Mouse (Mus musculus) limb, embryonic 10.5 days (tissue): Measurements from ENCODE around the gene Chkb. TPM values are rescaled to one million over a fixed set of nuclear protein-coding genes. Genes with fewer than 3 reads are reported as not detected.
A peak's percentile ranks its signal among the peaks of the same experiment; 100 is the strongest.

ENCODE experiments used
- DNase-seq: peaks from one replicate; pipeline ENCODE4 v3.0.0-alpha.2; 2017; ENCODE audit warnings: low spot score
- H3K27ac ChIP-seq: fragments of 300-500 bp; sonication (generic); 2 replicates; pipeline ENCODE4 v1.5.1; 2016; ENCODE audit warnings: mild to moderate bottlenecking
- H3K27me3 ChIP-seq: fragments of 300-500 bp; sonication (generic); 2 replicates; pipeline ENCODE4 v1.6.1; 2016; ENCODE audit warnings: low read depth, mild to moderate bottlenecking; ENCODE audit not compliant: poor library complexity, severe bottlenecking
- H3K36me3 ChIP-seq: fragments of 300-500 bp; sonication (generic); 2 replicates; pipeline ENCODE4 v1.6.1; 2016; ENCODE audit warnings: mild to moderate bottlenecking, moderate library complexity
- H3K4me1 ChIP-seq: fragments of 300-500 bp; sonication (generic); 2 replicates; pipeline ENCODE4 v1.6.1; 2016
- H3K4me3 ChIP-seq: fragments of 300-500 bp; sonication (generic); 2 replicates; pipeline ENCODE4 v1.5.1; 2016; ENCODE audit warnings: mild to moderate bottlenecking, moderate library complexity
- H3K9me3 ChIP-seq: fragments of 300-500 bp; sonication (generic); replicated peaks from 2 replicates; pipeline ENCODE4 v1.6.1; 2016; ENCODE audit warnings: mild to moderate bottlenecking
- WGBS: fragments of 180-500 bp; shearing (Covaris S2); methylation state at CpG from one replicate; pipeline ENCODE4 v1.1.7; 2016; 5-methylcytosine and 5-hydroxymethylcytosine counted together
- polyA plus RNA-seq: library from polyadenylated mRNA; unstranded; fragments of >200 nt; fragmentation: Nextera tagmentation; extraction: Ambion mirVana; gene quantifications from 2 replicates; pipeline ENCODE4 v1.2.1, GENCODE M21; 2016

Chkb gene
- polyA plus RNA-seq, 1 experiment from 2014 or later = 41.9 TPM

- no peak for DNase-seq
- Histone ChIP-seq H3K4me1 (no peaks in the 10 kb centered on the region), H3K4me3 (no peak overlapping the region), H3K9me3 (no peaks in the 10 kb centered on the region), H3K27me3 (no peaks in the 10 kb centered on the region), H3K36me3 (peaks cover 14% of the 10 kb centered on the region), H3K27ac (no peak overlapping the region)
- 88% methylated on average over 8 of the region's 8 CpGs for WGBS
Measured at GRCm38 (mm10) chr15:89415282-89415681, 14.4 kb downstream of the Chkb start.

GRCm38 (mm10) chr15:89410118-89410517, 19.6 kb downstream of the Chkb start, which contains the start of gene Syce3:
Gene Syce3, minus strand, starts transcription at chr15:89410503.
- Histone ChIP-seq H3K9me3 (0 out of 2 replicates have a peak, but pooled peaks cover 1% of the 10 kb centered on the region), H3K27me3 (no peaks in the 10 kb centered on the region), H3K36me3 (no peaks in the 10 kb centered on the region), H3K4me1 (no peaks in the 10 kb centered on the region), H3K4me3 (no peak within 1 kb of the TSS), H3K27ac (no peak within 1 kb of the TSS)
- no peak for DNase-seq
- WGBS = 81% methylated on average over 24 of the region's 24 CpGs

DNA sequence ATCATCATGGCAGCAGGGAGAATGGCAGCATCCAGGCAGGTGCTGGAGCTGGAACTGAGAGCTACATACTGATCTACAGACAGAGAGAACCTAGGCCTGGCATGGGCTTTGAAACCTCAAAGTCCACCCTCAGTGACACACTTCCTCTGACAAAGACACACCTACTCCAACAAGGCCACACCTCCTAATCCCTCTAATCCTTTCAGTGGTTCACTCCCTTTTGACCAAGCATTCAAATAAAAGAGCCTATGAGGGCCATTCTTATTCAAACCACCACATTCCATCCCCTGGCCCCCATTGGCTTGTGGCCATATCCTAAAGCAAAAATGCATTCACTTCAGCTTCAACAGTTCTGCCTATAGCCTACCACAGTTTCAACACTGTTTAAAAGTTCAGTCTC, 23.0 kb downstream of the Chkb start:
- no peaks in the 10 kb centered on the region for H3K4me1 ChIP-seq
- H3K4me3 ChIP-seq = no peak overlapping the region
- 0 out of 2 replicates have a peak, but pooled peaks cover 1% of the 10 kb centered on the region for H3K9me3 ChIP-seq
- H3K36me3 ChIP-seq = no peaks in the 10 kb centered on the region
- H3K27ac ChIP-seq = no peak overlapping the region
- no peaks in the 10 kb centered on the region for H3K27me3 ChIP-seq
- DNase-seq = no peak

GRCm38 (mm10) chr15:89404831-89405623, 24.7 kb downstream of the Chkb start:
- 87% methylated on average over 10 of the region's 10 CpGs for WGBS
- no peak overlapping the region for H3K4me3 ChIP-seq
- no peak overlapping the region for H3K27ac ChIP-seq
- no peak for DNase-seq
- H3K4me1 ChIP-seq = no peaks in the 10 kb centered on the region
- H3K9me3 ChIP-seq = 0 out of 2 replicates have a peak, but pooled peaks cover 1% of the 10 kb centered on the region
- H3K36me3 ChIP-seq = no peaks in the 10 kb centered on the region
- H3K27me3 ChIP-seq = no peaks in the 10 kb centered on the region

DNA sequence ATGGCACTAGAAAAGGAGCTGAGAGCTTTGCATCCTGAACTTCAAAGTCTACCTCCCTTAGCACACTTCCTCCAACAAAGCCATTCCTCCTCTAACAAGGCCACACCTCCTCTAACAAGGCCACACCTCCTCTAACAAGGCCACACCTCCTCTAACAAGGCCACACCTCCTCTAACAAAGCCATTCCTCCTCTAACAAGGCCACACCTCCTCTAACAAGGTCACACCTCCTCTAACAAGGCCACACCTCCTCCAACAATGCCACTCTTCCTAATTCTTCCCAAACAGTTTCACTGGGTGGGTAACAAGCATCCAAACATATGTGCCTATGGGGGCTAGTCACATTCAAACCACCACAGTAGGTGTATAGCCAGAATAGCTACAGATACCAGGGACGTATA, 27.2 kb downstream of the Chkb start:
- no peaks in the 10 kb centered on the region for H3K27me3 ChIP-seq
- 100% methylated on average over 1 of the region's 1 CpGs for WGBS
- no peak overlapping the region for H3K4me3 ChIP-seq
- no peaks in the 10 kb centered on the region for H3K9me3 ChIP-seq
- no peaks in the 10 kb centered on the region for H3K4me1 ChIP-seq
- DNase-seq = no peak
- H3K36me3 ChIP-seq = no peaks in the 10 kb centered on the region
- no peak overlapping the region for H3K27ac ChIP-seq

DNA sequence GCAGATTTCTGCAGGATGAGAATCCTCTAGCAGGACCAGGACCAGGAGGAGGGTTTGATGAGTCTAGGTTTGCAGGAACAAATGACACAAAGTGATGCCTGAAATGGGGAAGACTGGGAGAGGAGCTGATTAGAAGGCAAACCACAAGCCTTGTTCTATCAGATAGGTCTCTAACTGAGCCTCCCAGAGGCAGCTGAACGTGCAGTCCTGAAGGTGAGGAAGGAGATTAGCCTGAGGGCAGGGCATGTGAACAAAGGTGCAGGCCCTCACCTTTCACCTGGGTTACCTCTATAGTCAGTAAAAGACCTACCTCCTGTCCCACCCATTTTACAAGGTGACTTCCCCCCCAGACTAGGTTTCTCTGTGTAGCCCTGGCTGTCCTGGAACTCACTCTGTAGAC, 30.0 kb downstream of the Chkb start:
- H3K4me1 ChIP-seq = no peaks in the 10 kb centered on the region
- no peaks in the 10 kb centered on the region for H3K9me3 ChIP-seq
- 41% methylated on average over 1 of the region's 1 CpGs for WGBS

GRCm38 (mm10) chr15:89398146-89398545, 31.6 kb downstream of the Chkb start:
- WGBS = 84% methylated on average over 2 of the region's 2 CpGs
- H3K9me3 ChIP-seq = no peaks in the 10 kb centered on the region
- H3K4me3 ChIP-seq = no peak overlapping the region

More for the DNA sequence above, 30.0 kb downstream of the Chkb start:
- no peak overlapping the region for H3K27ac ChIP-seq
- H3K36me3 ChIP-seq = no peaks in the 10 kb centered on the region
- no peaks in the 10 kb centered on the region for H3K27me3 ChIP-seq
- DNase-seq = no peak
- no peak overlapping the region for H3K4me3 ChIP-seq

DNA sequence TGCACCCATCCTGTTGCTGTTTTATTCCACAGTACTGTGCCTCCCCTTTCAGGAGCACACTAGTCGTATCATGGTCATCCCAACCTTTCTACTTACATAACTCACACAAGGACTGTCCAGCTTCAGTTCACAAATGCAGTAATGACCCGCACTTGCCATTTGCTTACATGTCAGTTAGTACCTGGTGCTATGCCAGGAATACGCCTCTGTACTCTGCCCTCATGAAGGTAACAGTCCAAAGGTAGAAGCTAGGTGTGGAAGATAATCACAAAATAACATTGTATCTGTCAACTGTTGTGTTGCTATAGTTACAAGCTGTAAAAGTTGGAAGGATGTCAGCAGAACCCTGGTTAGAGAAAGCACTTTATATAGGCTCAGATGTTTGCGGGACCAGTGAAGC, 32.8 kb downstream of the Chkb start:
- Histone ChIP-seq H3K36me3 (no peaks in the 10 kb centered on the region), H3K27ac (no peak overlapping the region), H3K9me3 (no peaks in the 10 kb centered on the region), H3K27me3 (no peaks in the 10 kb centered on the region), H3K4me3 (no peak overlapping the region), H3K4me1 (no peaks in the 10 kb centered on the region)
- DNase-seq = no peak
- 90% methylated on average over 4 of the region's 4 CpGs for WGBS

More at GRCm38 (mm10) chr15:89398146-89398545, 31.6 kb downstream of the Chkb start:
- Histone ChIP-seq H3K36me3 (no peaks in the 10 kb centered on the region), H3K27ac (no peak overlapping the region), H3K4me1 (no peaks in the 10 kb centered on the region), H3K27me3 (no peaks in the 10 kb centered on the region)
- no peak for DNase-seq

DNA sequence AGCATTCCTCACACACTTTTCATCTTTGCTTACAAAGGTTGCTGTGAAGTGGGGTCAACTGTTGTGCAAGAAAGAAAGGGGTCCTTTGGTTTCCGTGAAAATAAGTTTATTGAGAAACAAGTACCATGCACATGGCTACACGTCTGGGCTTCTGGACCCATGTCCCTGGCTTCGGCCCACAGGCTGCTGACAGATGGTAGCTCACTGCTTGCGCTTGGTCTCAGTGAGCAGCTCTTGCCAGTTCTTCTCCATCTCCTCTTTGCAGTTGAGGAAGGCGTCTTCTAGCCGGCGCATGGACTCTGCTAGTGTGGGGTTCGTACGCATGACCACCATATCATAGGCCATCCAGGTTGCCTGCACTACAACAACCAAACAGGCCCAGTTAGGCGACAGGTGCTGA, 39.6 kb downstream of the Chkb start:
- no peak overlapping the region for H3K4me3 ChIP-seq

GRCm38 (mm10) chr15:89387127-89387526, 42.6 kb downstream of the Chkb start:
- Histone ChIP-seq H3K4me3 (no peak overlapping the region), H3K27ac (no peak overlapping the region), H3K4me1 (no peaks in the 10 kb centered on the region), H3K9me3 (no peaks in the 10 kb centered on the region), H3K36me3 (no peaks in the 10 kb centered on the region), H3K27me3 (peaks cover 39% of the 10 kb centered on the region)
- no peak for DNase-seq
- WGBS = 41% methylated on average over 12 of the region's 12 CpGs

More for the DNA sequence above, 39.6 kb downstream of the Chkb start:
- H3K9me3 ChIP-seq = no peaks in the 10 kb centered on the region
- no peaks in the 10 kb centered on the region for H3K4me1 ChIP-seq
- H3K36me3 ChIP-seq = no peaks in the 10 kb centered on the region
- DNase-seq = no peak
- 90% methylated on average over 10 of the region's 10 CpGs for WGBS
- peaks cover 34% of the 10 kb centered on the region for H3K27me3 ChIP-seq
- no peak overlapping the region for H3K27ac ChIP-seq

- no peaks in the 10 kb centered on the region for H3K36me3 ChIP-seq
- H3K9me3 ChIP-seq = no peaks in the 10 kb centered on the region
- WGBS = 87% methylated on average over 7 of the region's 7 CpGs
- peaks cover 56% of the 10 kb centered on the region for H3K27me3 ChIP-seq
- H3K27ac ChIP-seq = no peak within 1 kb of the TSS
- H3K4me1 ChIP-seq = no peaks in the 10 kb centered on the region; the same call in 1 of the 2 replicates
- H3K4me3 ChIP-seq = no peak within 1 kb of the TSS
- no peak for DNase-seq
Measured at GRCm38 (mm10) chr15:89384617-89385016, 45.1 kb downstream of the Chkb start, which contains the start of gene Klhdc7b. Gene Klhdc7b, plus strand, starts transcription at chr15:89384917.

DNA sequence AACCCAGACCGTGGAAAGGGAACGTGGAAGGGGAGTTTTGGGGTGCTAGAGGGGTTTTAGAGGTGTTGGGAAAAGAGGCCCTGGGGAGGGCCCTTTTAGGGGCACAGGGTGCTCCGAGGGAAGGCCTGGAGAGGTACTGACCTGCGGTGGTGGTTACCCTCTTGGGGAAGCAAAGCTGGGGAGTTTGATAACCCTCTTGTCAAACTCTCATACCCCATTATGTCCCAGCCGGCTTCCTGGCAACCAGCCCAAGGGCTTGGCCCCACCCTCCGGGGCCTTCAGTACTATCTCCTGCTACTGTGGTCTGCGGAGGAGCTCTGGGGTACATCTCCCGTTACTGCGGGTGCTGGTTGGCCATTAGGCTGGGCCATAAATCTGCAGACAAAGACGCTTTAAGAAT, 50.3 kb downstream of the Chkb start:
- Histone ChIP-seq H3K4me3 (peak overlapping the region; percentile 55), H3K27me3 (peaks cover 62% of the 10 kb centered on the region), H3K36me3 (no peaks in the 10 kb centered on the region), H3K9me3 (no peaks in the 10 kb centered on the region), H3K4me1 (peaks cover 39% of the 10 kb centered on the region), H3K27ac (peak overlapping the region; percentile 68; the same call in 1 of the 2 replicates)
- peak; percentile 41 for DNase-seq
- WGBS = 5% methylated on average over 10 of the region's 10 CpGs

DNA sequence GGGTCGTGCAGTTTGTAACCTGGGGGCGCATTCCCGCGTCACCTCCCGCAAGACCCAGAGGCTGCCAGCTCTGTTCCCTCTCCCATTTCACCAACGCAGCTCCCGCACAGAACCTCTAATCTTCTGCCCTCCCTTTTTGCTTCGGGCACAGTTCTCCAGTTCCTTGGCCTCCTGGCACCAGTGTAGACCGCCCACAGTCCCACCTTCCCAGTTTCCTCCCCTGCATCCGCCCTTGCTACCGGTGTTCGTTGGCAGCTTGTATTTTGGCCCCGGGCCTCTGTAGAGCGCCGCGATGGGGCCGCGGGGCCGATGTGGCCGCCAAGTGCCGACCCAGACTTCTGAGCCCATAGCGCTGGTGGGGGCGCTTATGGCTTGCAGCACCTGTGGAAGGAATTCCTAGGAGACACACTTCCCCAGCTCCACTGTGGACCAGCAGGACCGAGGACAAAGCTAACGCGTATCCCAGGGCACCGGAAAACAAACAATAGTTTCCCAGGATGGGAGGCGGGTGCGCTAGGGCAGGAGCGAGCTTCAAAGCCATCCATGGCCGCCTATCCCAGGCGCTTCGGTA, 50.8 kb downstream of the Chkb start, which contains the start of gene Odf3b:
Gene Odf3b (minus strand): TSS at position 452 of the 571 bp plus-strand sequence.
- no peaks in the 10 kb centered on the region for H3K9me3 ChIP-seq
- H3K27me3 ChIP-seq = peaks cover 62% of the 10 kb centered on the region
- H3K36me3 ChIP-seq = no peaks in the 10 kb centered on the region
- peak within 1 kb of the TSS; percentile 55 for H3K4me3 ChIP-seq
- WGBS = under 1% methylated on average over 33 of the region's 33 CpGs
- DNase-seq = peak; percentile 66
- peak within 1 kb of the TSS; percentile 68 for H3K27ac ChIP-seq
- peaks cover 44% of the 10 kb centered on the region for H3K4me1 ChIP-seq
